Mouse (Mus musculus): ENCODE measurements around the gene Rab33b. TPM values are rescaled to one million over a fixed set of nuclear protein-coding genes. Genes with fewer than 3 reads are reported as not detected.
"Not testable (repeated sequence)": the region's sequence is repeated elsewhere in the genome, so short reads cannot be mapped to it uniquely, and the experiment has no call there.

Rab33b gene
- 14.2 and 15.3 TPM in 2 replicates for polyA plus RNA-seq (2016; fragmentation: Nextera tagmentation; extraction: Ambion mirVana)

DNA sequence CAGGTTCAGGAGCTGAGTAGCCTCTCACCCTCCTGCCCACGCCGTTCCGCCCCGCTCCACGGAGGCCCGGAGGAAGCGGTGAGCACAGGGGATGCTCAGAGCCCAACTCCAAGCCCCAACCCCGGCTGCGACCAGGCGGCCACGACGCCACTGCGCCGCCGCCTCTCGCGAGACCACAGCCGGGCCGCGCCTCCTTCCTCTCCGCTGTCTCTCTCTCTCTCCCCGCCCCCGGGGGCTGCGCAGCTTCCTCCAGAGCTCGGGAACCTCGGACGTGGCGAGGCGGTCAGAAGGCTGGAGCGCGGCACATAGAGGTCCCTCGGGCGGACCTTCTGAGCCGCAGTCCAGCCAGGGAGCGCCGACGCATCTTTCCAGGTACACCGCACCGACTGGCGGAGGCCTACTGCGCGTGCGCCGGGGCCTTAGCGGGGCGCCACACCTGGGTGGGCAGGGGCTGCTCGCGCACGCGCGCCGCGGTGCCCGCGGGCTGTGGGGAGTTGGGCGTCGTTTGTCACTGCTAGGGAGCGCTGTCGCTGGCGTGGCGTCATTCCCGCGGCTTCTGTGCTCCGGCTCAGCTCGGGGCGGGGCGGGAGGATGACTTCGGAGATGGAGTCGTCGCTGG lies at the start of gene Rab33b:
Rab33b (plus strand) TSS at position 180 of the 619 bp plus-strand sequence.
- Histone ChIP-seq H3K27me3 (replicated peaks; ENCODE audit: low read depth, poor library complexity, severe bottlenecking) (no peaks in the 10 kb centered on the region), H3K4me3 (peak within 1 kb of the TSS; percentile 84), H3K9me3 (no peaks in the 10 kb centered on the region), H3K36me3 (replicated peaks) (peaks cover 17% of the 10 kb centered on the region), H3K4me1 (peaks cover 27% of the 10 kb centered on the region), H3K27ac (replicated peaks) (peak within 1 kb of the TSS; percentile 94)
- under 1% methylated on average over 70 of the region's 70 CpGs for WGBS
- DNase-seq (ENCODE audit: low spot score) = peak; percentile 98

GRCm38 (mm10) chr3:51434364-51434763 lies 49.4 kb upstream of the Rab33b start:
- not testable (repeated sequence) for H3K9me3 ChIP-seq; H3K27me3 ChIP-seq (replicated peaks; ENCODE audit: low read depth, poor library complexity, severe bottlenecking); H3K4me1 ChIP-seq; H3K27ac ChIP-seq (replicated peaks); DNase-seq (ENCODE audit: low spot score); H3K4me3 ChIP-seq
- H3K36me3 ChIP-seq (replicated peaks) = peaks cover 64% of the 10 kb centered on the region
- 85% methylated on average over 5 of the region's 5 CpGs for WGBS

GRCm38 (mm10) chr3:51434871-51435595 lies 48.7 kb upstream of the Rab33b start:
- Histone ChIP-seq H3K9me3 (no peaks in the 10 kb centered on the region), H3K36me3 (replicated peaks) (peaks cover 69% of the 10 kb centered on the region), H3K27ac (replicated peaks) (no peak overlapping the region), H3K4me1 (no peaks in the 10 kb centered on the region), H3K27me3 (replicated peaks; ENCODE audit: low read depth, poor library complexity, severe bottlenecking) (no peaks in the 10 kb centered on the region), H3K4me3 (no peak overlapping the region)
- 88% methylated on average over 3 of the region's 3 CpGs for WGBS
- no peak for DNase-seq (ENCODE audit: low spot score)

DNA sequence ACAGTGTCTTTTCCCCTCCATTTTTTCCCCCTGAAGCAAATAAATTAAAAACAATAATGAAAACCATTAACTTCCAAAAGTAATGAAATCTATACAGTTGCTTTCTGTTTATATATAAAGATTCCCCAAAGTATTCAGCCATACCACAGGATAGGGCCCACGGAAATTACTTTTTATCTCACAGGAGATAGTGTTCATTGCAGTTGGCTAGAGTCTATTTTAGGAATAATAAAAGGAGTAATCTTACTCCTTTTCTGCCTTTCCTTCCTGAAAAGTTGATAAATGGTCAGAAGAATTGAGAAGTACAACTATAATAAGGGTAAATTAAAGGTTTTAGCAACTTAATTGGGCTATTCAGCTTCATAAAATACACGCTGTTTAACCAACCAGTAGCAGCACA lies 15.2 kb upstream of the Rab33b start:
- Histone ChIP-seq H3K4me3 (no peak overlapping the region), H3K27me3 (replicated peaks; ENCODE audit: low read depth, poor library complexity, severe bottlenecking) (no peaks in the 10 kb centered on the region), H3K4me1 (no peaks in the 10 kb centered on the region), H3K36me3 (replicated peaks) (peaks cover 98% of the 10 kb centered on the region), H3K27ac (replicated peaks) (no peak overlapping the region), H3K9me3 (no peaks in the 10 kb centered on the region)
- WGBS = 92% methylated on average over 2 of the region's 2 CpGs
- no peak for DNase-seq (ENCODE audit: low spot score)

DNA sequence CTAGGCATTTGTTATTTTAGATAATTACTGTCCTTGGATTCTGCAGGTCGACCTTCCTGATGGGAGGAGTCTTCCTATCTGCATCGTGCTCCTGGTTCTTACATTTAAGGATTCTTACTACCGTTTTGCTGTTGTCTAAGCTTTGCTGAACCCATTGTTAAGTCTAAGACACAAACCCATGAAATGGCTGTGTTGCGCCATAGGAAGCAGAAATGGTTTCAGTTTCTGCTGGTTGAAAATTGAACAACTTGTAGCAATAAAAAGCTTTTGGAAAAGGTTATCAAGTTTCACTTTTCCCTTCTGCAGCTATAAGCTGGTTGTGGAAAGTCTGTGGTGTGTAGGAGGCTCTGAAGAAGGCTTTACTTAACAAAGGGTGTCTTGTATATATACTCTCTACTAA lies 8.0 kb upstream of the Rab33b start:
- no peaks in the 10 kb centered on the region for H3K27me3 ChIP-seq (replicated peaks; ENCODE audit: low read depth, poor library complexity, severe bottlenecking)
- H3K4me1 ChIP-seq = no peaks in the 10 kb centered on the region
- no peaks in the 10 kb centered on the region for H3K9me3 ChIP-seq
- no peak overlapping the region for H3K4me3 ChIP-seq
- no peak overlapping the region for H3K27ac ChIP-seq (replicated peaks)
- no peak for DNase-seq (ENCODE audit: low spot score)
- H3K36me3 ChIP-seq (replicated peaks) = peaks cover 58% of the 10 kb centered on the region
- WGBS = 79% methylated on average over 4 of the region's 4 CpGs

DNA sequence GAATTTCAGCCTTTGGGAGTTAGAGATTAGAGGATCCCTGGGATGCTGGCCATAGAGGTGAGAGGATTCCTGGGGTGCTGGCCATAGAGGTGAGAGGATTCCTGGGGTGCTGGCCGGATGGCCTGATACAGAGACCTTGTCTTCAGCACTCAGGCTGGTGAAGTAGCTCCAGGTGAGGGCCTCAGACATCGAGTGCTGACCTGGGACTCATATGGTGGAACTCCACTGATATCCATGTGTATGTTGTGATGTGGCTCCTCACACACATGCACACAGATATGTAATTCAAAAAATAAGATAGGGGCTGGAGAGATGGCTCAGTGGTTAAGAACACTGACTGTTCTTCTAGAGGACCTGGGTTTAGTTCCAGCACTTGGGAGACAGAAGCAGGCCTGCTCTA lies 3.8 kb upstream of the Rab33b start:
- WGBS = 51% methylated on average over 2 of the region's 2 CpGs
- peaks cover 16% of the 10 kb centered on the region for H3K36me3 ChIP-seq (replicated peaks)
- DNase-seq (ENCODE audit: low spot score) = no peak

DNA sequence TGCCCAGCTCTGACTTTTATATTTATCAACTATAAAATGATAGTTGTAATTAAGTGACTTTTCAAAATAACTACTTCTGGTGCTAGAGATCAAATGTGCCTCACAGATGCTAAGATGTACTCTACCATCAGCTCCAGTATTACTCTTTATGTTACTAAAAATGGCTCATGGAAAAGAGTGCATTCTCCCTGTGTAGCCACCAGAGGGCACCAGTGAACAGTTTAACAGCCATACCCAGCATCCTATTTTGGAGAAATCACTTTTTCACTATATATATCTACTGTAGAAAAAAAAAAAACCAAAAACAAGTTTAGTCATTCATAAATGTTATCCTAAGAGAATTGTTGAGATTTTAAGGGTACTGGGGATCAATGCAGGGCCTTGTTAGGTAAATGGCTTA lies 2.7 kb upstream of the Rab33b start:
- H3K9me3 ChIP-seq = no peaks in the 10 kb centered on the region
- H3K27ac ChIP-seq (replicated peaks) = no peak overlapping the region
- H3K4me1 ChIP-seq = peaks cover 27% of the 10 kb centered on the region
- H3K4me3 ChIP-seq = no peak overlapping the region
- 0 out of 2 replicates have a peak, but pooled peaks cover 7% of the 10 kb centered on the region for H3K36me3 ChIP-seq (replicated peaks)
- DNase-seq (ENCODE audit: low spot score) = peak; percentile 63
- H3K27me3 ChIP-seq (replicated peaks; ENCODE audit: low read depth, poor library complexity, severe bottlenecking) = no peaks in the 10 kb centered on the region

More for the DNA sequence above, 3.8 kb upstream of the Rab33b start:
- H3K9me3 ChIP-seq = no peaks in the 10 kb centered on the region
- H3K4me1 ChIP-seq = peaks cover 16% of the 10 kb centered on the region
- no peak overlapping the region for H3K4me3 ChIP-seq
- H3K27ac ChIP-seq (replicated peaks) = no peak overlapping the region
- H3K27me3 ChIP-seq (replicated peaks; ENCODE audit: low read depth, poor library complexity, severe bottlenecking) = no peaks in the 10 kb centered on the region

DNA sequence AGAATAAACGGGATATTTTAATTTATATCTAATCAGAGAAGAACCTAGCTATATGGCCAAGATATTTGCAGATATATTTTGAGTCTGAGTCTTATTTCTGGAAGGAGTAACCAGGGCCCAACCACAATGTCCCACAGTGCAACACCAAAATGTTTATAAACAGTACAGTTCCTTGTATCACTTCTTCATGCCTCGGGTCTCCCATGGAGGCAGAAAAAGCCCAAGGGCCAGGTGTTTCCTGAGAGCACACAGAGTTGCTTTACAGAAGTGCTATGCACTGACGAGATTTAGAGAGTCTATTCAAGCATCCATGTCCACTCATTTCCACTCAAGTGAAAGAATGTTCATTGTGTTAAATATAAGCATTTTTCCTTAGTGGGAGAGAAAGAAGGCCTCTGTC lies 1.8 kb upstream of the Rab33b start:
- Histone ChIP-seq H3K4me3 (no peak overlapping the region), H3K27ac (replicated peaks) (no peak overlapping the region), H3K36me3 (replicated peaks) (peaks cover 5% of the 10 kb centered on the region), H3K9me3 (no peaks in the 10 kb centered on the region), H3K27me3 (replicated peaks; ENCODE audit: low read depth, poor library complexity, severe bottlenecking) (no peaks in the 10 kb centered on the region), H3K4me1 (peaks cover 27% of the 10 kb centered on the region)
- 57% methylated on average over 3 of the region's 3 CpGs for WGBS
- DNase-seq (ENCODE audit: low spot score) = no peak

DNA sequence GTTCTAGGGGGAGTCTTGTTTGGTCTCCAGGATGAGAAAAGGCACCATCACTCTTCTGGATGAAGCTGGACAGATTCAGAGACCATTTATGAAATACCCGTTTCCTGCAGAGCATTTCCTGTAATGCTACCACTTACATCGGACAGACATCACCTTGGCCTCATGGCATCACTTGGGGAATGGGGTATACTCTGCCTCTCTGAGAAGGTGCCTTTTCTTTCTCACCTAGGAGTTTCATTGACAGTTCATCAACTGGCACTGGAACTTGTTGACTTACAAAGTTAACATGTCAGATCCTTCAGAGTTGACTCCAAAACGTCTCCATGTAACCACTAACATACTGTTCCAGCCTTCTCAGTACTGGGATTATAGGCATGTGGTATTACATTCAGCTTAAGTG lies 939 bp upstream of the Rab33b start:
- H3K36me3 ChIP-seq (replicated peaks) = peaks cover 8% of the 10 kb centered on the region
- H3K4me3 ChIP-seq = peak overlapping the region; percentile 84
- H3K9me3 ChIP-seq = no peaks in the 10 kb centered on the region
- H3K27me3 ChIP-seq (replicated peaks; ENCODE audit: low read depth, poor library complexity, severe bottlenecking) = no peaks in the 10 kb centered on the region
- peaks cover 27% of the 10 kb centered on the region for H3K4me1 ChIP-seq
- no peak for DNase-seq (ENCODE audit: low spot score)
- H3K27ac ChIP-seq (replicated peaks) = peak overlapping the region; percentile 94
- 74% methylated on average over 3 of the region's 3 CpGs for WGBS

DNA sequence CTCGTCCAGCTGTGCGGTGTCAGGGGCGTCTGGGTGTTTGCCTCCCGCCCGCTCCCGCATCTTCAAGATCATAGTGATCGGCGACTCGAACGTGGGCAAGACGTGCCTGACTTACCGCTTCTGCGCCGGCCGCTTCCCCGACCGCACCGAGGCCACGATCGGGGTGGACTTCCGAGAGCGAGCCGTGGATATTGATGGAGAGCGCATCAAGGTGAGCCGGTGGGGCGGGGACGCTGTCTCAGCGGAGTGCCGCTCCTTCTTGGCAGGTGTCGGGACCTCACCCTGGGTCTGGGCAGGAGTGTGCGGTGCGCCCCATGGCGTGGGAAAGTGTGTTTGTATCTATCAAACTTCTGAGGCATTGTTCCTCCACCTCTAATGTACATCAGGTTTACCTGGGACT lies 650 bp downstream of the Rab33b start:
- Histone ChIP-seq H3K4me1 (peaks cover 27% of the 10 kb centered on the region), H3K9me3 (no peaks in the 10 kb centered on the region), H3K36me3 (replicated peaks) (peaks cover 17% of the 10 kb centered on the region), H3K4me3 (peak overlapping the region; percentile 84), H3K27ac (replicated peaks) (peak overlapping the region; percentile 94), H3K27me3 (replicated peaks; ENCODE audit: low read depth, poor library complexity, severe bottlenecking) (no peaks in the 10 kb centered on the region)
- no peak for DNase-seq (ENCODE audit: low spot score)
- WGBS = under 1% methylated on average over 33 of the region's 33 CpGs

- no peaks in the 10 kb centered on the region for H3K27me3 ChIP-seq (replicated peaks; ENCODE audit: low read depth, poor library complexity, severe bottlenecking)
- no peak for DNase-seq (ENCODE audit: low spot score)
- peaks cover 27% of the 10 kb centered on the region for H3K4me1 ChIP-seq
- H3K9me3 ChIP-seq = no peaks in the 10 kb centered on the region
- H3K27ac ChIP-seq (replicated peaks) = no peak overlapping the region
- H3K36me3 ChIP-seq (replicated peaks) = peaks cover 17% of the 10 kb centered on the region
- WGBS = 77% methylated on average over 4 of the region's 4 CpGs
- peak overlapping the region; percentile 84 for H3K4me3 ChIP-seq
Observed at GRCm38 (mm10) chr3:51485347-51485746, 1.6 kb downstream of the Rab33b start.

- Histone ChIP-seq H3K4me1 (peaks cover 27% of the 10 kb centered on the region), H3K36me3 (replicated peaks) (peaks cover 17% of the 10 kb centered on the region), H3K27me3 (replicated peaks; ENCODE audit: low read depth, poor library complexity, severe bottlenecking) (no peaks in the 10 kb centered on the region), H3K4me3 (no peak overlapping the region), H3K9me3 (no peaks in the 10 kb centered on the region), H3K27ac (replicated peaks) (no peak overlapping the region)
- DNase-seq (ENCODE audit: low spot score) = peak; percentile 5
- WGBS = 88% methylated on average over 4 of the region's 4 CpGs
Observed at GRCm38 (mm10) chr3:51486491-51487195, 2.9 kb downstream of the Rab33b start.
